Mouse (Mus musculus): ENCODE results near the gene Phf21a. TPM values are rescaled to one million over a fixed set of nuclear protein-coding genes. Genes with fewer than 3 reads are reported as not detected.
"Not testable (repeated sequence)": the region's sequence is repeated elsewhere in the genome, so short reads cannot be mapped to it uniquely, and the experiment has no call there.

Phf21a gene
- total RNA-seq, 2 experiments from 2014 or later: 23.5 to 25.1 TPM

DNA sequence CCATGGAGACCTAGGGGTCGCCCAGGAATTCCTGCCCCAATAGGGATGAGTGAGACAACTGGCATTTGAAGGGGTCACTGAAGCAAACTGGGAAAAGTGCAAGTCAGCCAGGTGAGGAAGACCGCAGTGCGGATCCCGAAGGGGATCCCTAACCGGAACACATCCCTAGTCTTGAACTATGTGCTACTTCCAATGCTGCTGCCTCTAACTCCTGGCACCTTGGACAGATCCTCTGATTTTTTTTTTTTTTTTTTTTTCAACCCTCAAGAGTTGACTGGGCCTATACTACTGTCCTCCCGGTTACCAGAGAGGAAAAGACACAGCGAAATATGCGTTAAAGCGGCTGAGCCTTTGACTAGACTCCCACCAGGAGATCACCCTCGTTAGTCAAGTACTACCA, 296.7 kb downstream of the Phf21a start:
- Histone ChIP-seq H3K27ac (peak overlapping the region; percentile 84), H3K4me3 (peak overlapping the region; percentile 81)
- DNase-seq: no peak
- intact Hi-C loops (cut with DNase I): no loop called here
- TF ChIP-seq CTCF (IDR thresholded peaks at IDR 0.05): no peak

DNA sequence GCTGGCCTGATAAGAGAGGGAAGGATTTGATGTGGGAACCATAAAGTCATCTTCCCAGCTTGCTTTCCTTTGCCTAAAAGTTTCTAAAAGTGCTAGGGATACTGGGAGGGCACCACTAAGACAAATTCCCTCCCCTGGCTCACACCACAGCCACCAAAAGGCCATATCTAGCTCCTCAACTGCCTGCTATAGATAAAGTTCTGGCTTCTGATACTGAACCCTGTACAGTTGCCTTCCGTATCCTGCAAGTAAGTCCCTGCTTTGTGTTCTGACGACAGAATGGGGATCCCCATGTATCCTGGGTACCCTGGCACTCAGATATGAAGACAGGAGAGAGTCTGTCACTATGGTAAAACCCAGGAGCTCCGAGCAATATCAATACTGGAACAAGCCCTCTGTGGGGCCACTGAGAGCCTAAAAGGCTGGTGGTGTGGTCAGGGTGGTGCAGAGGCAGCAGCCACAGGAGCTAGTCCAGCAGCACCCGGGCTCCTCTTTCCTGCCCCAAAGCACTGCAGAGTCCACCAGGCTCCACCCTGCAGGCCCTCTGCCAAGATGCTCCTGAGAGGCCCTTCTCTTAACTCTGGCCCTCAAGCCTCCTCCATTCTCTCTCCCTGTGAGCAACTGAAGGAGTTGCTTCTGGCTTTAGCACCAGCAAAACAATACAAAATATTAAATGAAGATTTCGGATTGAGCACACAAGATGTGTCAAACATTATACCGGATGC, 297.5 kb downstream of the Phf21a start:
- no peak overlapping the region; the same call in 1 of the 2 replicates for H3K4me3 ChIP-seq
- peak overlapping the region; percentile 84; the same call in 1 of the 2 replicates for H3K27ac ChIP-seq
- intact Hi-C loops (cut with DNase I): no loop called here
- no peak for TF ChIP-seq CTCF (IDR thresholded peaks at IDR 0.05)
- DNase-seq: peak; percentile 67

DNA sequence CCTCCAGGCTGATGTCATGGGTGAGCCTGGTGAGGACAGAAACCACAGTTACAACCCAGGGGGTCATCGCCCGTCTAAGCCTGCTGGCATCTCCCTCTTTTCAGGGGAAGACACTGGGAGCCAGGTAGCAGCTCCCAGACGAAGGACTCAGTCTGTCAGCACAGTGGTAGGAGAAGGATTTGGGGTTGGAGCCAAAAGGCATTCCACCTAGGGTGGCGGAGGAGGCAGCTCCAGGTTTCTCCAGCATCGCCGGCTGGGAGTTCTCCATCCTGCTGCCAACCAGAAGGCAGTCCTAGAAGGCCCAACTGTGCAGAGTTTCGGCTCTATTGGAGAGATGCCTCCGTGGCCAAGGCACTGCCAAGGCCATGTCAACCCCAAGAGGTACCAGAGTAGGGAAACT, 298.2 kb downstream of the Phf21a start:
- no peak for TF ChIP-seq CTCF (IDR thresholded peaks at IDR 0.05)
- peak overlapping the region; percentile 76; the same call in 1 of the 2 replicates for H3K27ac ChIP-seq
- no peak for DNase-seq
- intact Hi-C loops (cut with DNase I): no loop called here
- peak overlapping the region; percentile 66; the same call in 1 of the 2 replicates for H3K4me3 ChIP-seq

DNA sequence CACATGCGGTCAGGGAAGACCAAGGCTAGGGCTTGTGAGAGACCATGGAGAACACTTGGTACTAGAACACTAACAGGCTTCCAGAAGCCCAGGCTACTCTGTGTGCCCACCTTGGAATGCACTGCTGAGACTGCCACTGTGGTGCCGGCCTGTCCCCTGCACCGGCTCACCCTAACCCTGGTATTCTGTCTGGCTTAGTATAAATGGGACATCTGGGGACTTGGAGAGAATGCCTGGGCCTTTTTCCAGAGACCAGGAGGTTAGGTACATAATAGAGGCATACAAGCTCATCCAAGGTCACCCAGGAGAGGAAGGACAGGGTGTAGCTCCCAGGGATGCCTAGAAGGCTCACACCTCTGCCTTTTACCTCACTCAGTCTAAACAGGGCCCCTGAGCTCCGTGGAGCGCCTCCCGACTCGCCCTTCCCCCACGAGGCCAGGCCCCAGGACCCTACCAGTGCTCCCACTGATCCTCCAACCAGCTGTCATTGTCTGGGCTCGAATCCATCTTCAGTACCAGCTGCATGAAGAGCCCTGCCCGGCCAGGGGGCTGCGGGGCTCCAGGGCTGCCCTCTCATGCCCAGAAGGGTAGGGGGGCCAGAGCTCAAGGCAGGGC, 298.9 kb downstream of the Phf21a start:
- DNase-seq: no peak
- intact Hi-C loops (cut with DNase I): no loop called here
- peak overlapping the region; percentile 66 for H3K4me3 ChIP-seq
- peak overlapping the region; percentile 76 for H3K27ac ChIP-seq
- no peak for TF ChIP-seq CTCF (IDR thresholded peaks at IDR 0.05)

DNA sequence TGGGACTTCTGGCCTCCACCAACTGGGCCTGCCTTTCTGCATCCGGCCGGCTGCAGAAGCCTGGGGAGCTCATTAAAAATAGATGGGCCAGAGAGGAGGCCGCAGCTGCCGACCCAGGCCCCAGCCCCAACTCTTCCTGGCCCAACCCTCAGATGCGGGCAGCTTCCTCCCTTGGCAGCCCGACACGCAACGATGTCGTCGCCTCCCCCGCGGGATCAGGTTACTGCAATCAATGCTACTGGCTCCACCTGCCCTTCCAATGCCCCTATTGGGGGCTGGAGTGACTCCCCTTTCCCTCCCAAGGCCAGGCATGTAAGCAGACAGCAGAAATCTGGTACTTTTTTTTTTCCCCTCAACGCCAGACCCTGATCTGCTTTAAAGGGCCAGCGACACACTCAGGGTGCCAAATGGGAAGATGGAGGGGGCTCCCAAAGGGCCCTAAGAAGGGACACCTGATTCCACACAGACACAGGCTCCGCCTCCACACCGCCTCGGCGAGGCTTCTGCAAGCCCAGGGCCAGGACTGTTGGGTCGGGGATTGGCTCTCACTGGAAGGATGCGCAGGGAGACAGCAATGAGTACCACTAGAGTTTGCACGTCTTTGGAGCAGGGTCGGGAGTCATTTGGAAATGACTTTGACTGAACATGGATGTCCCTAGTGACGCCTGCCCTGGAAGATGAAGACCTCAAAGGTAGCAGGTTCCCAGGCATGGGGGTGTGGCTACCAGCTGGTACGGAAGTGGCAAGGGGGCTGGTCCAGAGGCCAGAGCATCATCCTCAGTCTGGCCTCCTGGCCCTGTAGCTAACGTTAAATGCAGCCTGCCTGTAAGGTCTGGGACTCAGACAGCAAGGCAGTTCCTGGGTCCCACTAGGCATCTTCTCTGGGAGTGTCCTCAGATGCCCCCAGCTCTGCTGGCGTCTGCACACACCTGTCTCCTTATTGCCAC, 299.7 kb downstream of the Phf21a start:
- peak overlapping the region; percentile 66 for H3K4me3 ChIP-seq
- peak overlapping the region; percentile 76 for H3K27ac ChIP-seq
- DNase-seq: peak; percentile 58
- intact Hi-C loops (cut with DNase I): no loop called here
- TF ChIP-seq CTCF (IDR thresholded peaks at IDR 0.05): no peak

DNA sequence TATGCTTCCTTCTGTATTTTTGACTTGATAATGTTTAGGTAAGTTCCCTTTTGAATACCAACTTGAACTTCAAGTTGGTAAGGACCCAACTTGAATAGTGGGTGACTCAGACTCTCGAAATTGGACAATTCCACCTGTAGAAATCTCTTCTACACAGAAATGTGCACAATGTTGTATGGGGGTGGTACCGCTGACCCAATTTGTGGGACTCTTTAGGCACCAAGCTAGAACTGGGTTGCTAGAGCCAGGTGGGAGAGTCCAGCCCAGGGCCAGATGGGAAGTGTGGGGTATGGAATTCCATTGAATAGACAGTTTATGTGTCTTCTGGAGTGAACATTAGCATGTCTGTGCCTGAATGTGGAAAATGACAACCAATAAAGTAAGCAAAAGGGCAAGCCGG, 302.6 kb downstream of the Phf21a start:
- intact Hi-C loops (cut with DNase I): no loop called here
- no peak for DNase-seq
- TF ChIP-seq CTCF (IDR thresholded peaks at IDR 0.05): no peak
- Histone ChIP-seq H3K27ac (no peak overlapping the region), H3K4me3 (no peak overlapping the region)

DNA sequence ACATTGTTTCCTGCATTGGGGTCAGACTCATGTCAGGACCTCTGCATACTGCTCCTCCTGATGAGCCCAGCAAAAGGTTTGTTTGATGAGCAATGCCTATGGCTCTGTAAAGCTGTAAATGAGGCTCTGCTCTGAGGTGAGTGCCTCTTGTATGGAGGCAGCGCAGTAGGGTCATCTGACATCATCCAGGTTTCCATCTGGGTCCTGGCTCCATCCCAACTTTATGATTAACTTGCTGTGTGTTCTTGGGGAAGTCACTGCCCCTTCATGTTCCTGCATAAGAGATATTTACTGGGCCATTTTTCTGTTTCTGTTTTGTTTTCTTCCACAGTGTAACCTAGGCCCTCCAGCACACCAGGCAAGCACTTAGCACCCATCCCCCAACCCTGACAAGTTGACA, 304.5 kb downstream of the Phf21a start:
- DNase-seq: no peak

DNA sequence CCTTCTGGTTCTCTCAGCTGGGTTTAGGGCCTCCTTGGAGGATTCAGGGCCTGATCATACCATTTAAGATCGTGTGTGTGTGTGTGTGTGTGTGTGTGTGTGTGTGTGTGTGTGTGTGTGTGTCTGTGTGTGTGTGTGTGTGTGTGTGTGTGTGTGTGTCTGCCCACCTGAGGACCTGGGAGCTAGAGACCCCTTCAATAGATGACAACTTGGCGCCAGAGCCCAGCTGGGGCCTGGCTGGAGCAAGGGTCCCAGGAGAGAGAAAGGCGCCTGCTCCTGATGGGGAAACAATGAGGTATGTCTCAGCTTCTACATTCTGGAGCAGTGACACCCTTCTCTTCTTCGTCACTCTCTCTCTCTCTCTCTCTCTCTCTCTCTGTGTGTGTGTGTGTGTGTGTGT, 307.0 kb downstream of the Phf21a start:
- not testable (repeated sequence) for DNase-seq

More for the DNA sequence above, 304.5 kb downstream of the Phf21a start:
- intact Hi-C loops (cut with DNase I): no loop called here
- Histone ChIP-seq H3K27ac (no peak overlapping the region), H3K4me3 (no peak overlapping the region)
- TF ChIP-seq CTCF (IDR thresholded peaks at IDR 0.05): no peak

DNA sequence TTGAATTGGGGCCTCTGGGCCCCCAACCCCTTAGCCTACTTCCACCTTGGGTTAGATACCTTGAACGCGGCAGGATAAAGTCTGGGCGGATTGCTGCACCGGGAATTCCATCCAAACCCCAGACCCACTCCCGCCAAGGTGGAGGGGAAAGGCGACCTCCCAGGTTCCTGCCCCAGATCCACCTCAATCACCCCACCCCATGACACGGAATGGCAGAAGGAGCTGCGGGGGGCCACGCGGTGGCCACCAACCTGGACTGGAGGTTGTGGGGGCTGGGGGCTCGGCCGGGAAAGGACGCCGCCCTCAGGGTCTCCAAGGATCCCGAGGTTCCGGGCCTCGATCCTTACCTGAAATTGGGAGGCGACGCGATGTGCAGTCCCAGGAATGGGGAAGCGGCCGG, 307.8 kb downstream of the Phf21a start:
- intact Hi-C loops (cut with DNase I): no loop called here
- DNase-seq: no peak
- TF ChIP-seq CTCF (IDR thresholded peaks at IDR 0.05): no peak
- peak overlapping the region; percentile 76 for H3K4me3 ChIP-seq
- peak overlapping the region; percentile 57 for H3K27ac ChIP-seq

More for the DNA sequence above, 307.0 kb downstream of the Phf21a start:
- intact Hi-C loops (cut with DNase I); H3K4me3 ChIP-seq; H3K27ac ChIP-seq: not testable (repeated sequence)

DNA sequence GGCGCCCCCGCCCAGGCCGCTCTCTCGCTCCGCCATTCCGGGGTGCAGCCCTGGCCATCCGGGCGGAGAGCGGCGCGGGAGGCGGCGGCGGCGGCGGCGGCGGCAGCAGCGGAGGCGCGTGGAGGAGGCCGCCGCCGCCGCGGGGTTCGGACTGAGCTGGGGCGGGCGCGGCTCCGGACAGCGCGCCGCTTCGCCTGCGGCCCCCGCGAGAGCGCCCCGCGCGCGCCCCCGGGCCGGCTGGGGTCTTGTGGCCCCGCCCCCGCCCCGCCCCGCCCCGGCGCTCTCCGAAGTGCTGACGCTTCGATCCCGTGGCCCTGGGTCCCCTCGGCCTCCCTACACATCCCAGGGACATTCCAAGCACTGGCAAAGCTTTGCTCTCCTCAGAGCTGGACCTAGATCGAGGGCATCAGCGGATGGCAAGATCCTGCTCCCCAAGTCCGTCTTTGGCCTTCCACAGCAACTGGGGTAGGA, 308.2 kb downstream of the Phf21a start, which contains the start of gene Mapk8ip1:
TSS of gene Mapk8ip1 (minus strand) at position 173 of the 471 bp plus-strand sequence.
- TF ChIP-seq CTCF (IDR thresholded peaks at IDR 0.05): no peak
- DNase-seq: no peak
- H3K4me3 ChIP-seq: peak within 1 kb of the TSS; percentile 76
- intact Hi-C loops (cut with DNase I): no loop called here
- H3K27ac ChIP-seq: peak within 1 kb of the TSS; percentile 57

DNA sequence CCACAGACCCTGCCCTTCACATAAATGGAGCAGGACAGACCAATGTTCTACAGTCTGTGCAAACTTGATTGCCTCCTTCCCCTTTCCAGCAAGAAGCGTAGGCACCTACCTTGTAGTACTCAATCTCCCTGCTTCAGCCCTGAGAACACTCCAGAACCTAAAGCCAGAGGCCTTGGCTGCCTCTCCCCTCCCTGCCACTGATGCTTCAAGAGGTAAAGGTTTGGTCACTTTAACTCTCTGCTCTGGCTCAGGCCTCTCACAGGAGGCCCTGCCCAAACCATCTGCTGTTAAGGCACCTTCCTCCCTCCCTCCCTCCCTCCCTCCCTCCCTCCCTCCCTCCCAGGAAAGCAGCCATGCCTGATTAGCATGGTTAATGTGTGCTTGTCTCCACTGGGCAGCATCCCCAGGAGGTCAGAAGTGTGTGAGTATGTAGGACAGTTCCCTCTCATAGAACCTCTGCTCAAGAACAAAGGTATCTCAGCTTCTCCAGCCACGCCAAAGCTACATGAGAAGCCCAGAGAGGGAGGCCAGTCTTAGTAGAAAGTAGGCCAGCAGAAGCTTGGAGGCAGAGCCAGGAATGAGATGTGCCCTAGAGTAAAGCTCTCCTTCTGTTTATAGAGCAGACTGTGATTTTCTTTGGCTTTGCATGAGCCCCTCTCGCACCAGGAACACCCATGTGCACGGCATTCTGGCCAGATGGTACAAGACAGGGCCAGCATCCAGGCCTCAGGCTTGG, 309.8 kb downstream of the Phf21a start:
- no peak for TF ChIP-seq CTCF (IDR thresholded peaks at IDR 0.05)
- intact Hi-C loops (cut with DNase I): no loop called here

More for the DNA sequence above, 309.8 kb downstream of the Phf21a start:
- H3K4me3 ChIP-seq: no peak overlapping the region
- no peak for DNase-seq
- H3K27ac ChIP-seq: peak overlapping the region; percentile 51
